Mouse (Mus musculus): ENCODE measurements around the gene Lmo3. TPM values are rescaled to one million over a fixed set of nuclear protein-coding genes. Genes with fewer than 3 reads are reported as not detected.

The Lmo3 gene
- total RNA-seq, 2 experiments from 2014 or later: 200 to 201 TPM

GRCm38 (mm10) chr6:138420536-138420891 is 161.3 kb downstream of the Lmo3 start:
- 0 out of 2 replicates have a peak, but pooled peaks have one; percentile 7 for TF ChIP-seq CTCF (conservative IDR thresholded peaks at IDR 0.05)
- DNase-seq (ENCODE audit: low spot score in 2 of 2): peak; percentile 49 to 56
- H3K27ac ChIP-seq: peak overlapping the region; percentile 95
- peak overlapping the region; percentile 75 for H3K4me3 ChIP-seq

- DNase-seq (ENCODE audit: low spot score in 2 of 2): peak in 1 of 2 experiments; percentile 40
- no peak for TF ChIP-seq CTCF (conservative IDR thresholded peaks at IDR 0.05)
- Histone ChIP-seq H3K27ac (peak overlapping the region; percentile 95), H3K4me3 (peak overlapping the region; percentile 75)
Observed at GRCm38 (mm10) chr6:138419871-138420535, 161.8 kb downstream of the Lmo3 start.

DNA sequence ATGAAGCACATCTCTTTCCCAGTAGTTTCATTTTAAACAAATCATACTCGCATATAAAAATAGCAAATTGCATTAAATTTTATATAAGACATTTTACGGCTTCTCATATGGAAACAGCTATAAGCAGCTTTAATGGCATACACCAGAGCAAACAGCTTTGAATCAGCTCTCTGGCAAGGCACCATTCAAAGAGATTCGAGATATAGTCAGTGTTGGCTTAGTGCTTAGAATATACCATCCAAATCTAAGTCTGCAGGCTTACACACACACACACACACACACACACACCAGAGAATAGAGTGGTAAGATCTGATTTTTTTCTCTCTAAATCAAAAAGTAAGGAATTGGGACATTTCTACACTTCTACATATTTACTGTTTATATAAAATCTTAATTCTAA is 169.7 kb downstream of the Lmo3 start:
- Histone ChIP-seq H3K4me3 (no peak overlapping the region), H3K27ac (peak overlapping the region; percentile 49; the same call in 1 of the 2 replicates)
- TF ChIP-seq CTCF (conservative IDR thresholded peaks at IDR 0.05): no peak
- DNase-seq (ENCODE audit: low spot score in 2 of 2): no peak

DNA sequence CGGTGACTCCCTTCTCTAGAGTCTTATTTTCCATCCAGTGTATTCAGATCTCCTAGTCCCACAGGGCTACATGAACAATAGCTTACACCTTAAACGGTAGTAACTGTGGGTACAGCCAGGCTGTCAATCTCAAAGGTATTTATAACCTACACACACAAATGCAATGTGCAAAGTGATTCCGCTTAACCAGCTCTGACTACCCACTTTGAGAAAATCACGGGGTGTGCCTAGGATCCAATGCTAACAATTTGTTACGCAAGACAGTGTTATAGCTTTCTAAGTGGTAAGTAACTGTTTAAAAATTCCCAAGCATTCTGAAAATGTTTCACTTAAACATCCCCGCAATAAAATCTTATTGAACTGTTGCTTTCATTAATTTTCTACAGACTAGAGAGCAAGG is 179.7 kb downstream of the Lmo3 start:
- Histone ChIP-seq H3K27ac (no peak overlapping the region), H3K4me3 (no peak overlapping the region)
- no peak for TF ChIP-seq CTCF (conservative IDR thresholded peaks at IDR 0.05)
- no peak for DNase-seq (ENCODE audit: low spot score in 2 of 2)

GRCm38 (mm10) chr6:138398836-138399235 is 182.9 kb downstream of the Lmo3 start:
- no peak for TF ChIP-seq CTCF (conservative IDR thresholded peaks at IDR 0.05)
- Histone ChIP-seq H3K27ac (no peak overlapping the region), H3K4me3 (no peak overlapping the region)
- no peak for DNase-seq (ENCODE audit: low spot score in 2 of 2)

DNA sequence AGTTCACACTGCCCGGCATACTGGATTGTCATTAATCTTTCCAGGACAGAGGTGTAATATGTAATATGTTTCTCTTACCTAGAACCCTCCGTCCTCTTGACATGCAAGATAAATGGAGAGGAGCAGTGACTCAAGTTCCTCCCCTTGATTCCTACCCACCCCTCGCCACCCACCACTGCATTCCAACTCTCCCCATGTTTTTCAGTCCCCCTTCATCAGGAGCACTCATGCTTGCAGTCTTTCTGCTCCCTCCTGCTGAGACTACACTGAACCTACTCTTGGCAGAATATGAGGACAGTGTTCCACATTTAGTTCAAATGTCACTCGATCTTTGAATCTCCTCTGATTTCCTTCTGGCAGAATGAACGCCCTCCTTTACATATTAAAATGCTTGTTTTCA is 190.7 kb downstream of the Lmo3 start:
- no peak for TF ChIP-seq CTCF (conservative IDR thresholded peaks at IDR 0.05)
- DNase-seq (ENCODE audit: low spot score in 2 of 2): no peak
- Histone ChIP-seq H3K4me3 (no peak overlapping the region), H3K27ac (no peak overlapping the region)

DNA sequence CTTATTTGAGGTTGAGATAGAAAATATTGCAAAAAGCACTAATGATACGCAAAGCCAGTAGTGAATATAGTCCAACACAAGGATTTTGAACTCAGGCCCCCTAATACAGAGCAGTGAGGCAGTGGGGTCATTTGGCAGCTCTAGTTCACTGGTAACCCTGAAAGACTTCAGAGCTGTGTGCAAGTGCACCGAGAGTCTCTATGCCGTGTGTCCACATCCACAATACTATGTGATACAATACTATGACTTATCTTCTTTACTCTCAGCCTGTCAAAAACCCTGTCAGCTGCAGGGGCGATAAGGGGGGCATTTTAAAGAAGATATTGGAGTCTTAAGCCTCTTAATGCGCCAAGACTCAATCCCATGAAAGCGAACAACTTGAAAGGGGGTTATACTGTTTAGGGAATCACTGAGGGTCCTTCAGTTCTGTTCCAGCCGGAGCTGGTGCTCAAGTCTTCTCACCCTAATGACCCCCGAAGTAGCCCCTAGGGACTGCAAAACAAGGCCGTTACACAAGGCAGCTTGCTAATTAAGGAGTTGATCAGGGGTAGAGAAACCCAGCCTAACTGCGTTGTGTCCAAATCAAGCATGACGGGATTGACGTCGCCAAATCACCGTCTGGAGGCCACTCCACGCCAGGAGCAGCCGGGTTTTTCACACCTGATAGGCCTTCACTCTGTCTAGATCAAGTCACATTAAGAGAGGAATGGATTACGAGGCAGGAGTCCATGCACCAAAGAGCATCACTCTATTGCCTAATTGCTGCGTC is 193.4 kb downstream of the Lmo3 start:
- DNase-seq (ENCODE audit: low spot score in 2 of 2): no peak
- no peak for TF ChIP-seq CTCF (conservative IDR thresholded peaks at IDR 0.05)
- Histone ChIP-seq H3K27ac (0 out of 2 replicates have a peak overlapping the region, but pooled peaks have one; percentile 18), H3K4me3 (no peak overlapping the region)

DNA sequence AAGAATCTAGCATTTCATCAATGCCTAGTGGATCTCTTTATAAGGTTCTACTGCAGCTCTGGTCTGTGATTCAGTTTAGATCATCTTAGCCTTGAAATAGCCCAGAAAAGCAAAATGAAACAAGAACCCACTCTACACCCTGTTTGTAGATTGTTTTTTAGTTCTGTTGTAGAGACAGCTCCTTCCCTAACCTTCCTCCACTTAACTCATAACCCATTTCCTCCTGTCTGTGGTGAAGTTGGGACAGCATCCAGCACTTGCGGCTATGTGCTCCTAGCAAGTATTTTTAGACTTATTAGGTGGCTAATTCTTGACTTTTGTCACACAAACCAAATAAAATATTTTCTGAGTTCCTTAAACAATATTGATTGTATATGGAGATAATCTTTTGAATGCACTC is 198.6 kb downstream of the Lmo3 start:
- no peak for TF ChIP-seq CTCF (conservative IDR thresholded peaks at IDR 0.05)
- no peak for DNase-seq (ENCODE audit: low spot score in 2 of 2)
- Histone ChIP-seq H3K27ac (no peak overlapping the region), H3K4me3 (no peak overlapping the region)

DNA sequence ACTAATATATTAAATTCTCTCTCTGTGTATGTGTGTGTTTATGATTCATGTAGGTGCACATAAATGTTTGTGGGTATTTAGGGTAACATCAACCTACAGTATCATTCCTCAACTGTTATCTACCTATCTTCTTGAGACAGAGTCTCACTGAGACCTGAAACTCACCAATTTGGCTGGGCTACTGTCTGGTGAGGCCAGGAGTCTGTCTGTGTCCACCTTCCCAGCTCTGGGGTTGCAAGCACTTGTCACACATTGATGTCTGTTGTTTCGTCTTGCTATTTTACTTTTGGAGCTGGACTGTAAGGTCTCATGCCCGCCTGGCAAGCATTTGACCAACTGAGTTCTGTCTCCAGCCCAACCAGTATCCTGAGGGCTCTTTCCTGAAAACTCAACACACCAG is 210.6 kb downstream of the Lmo3 start:
- Histone ChIP-seq H3K27ac (no peak overlapping the region), H3K4me3 (no peak overlapping the region)
- TF ChIP-seq CTCF (conservative IDR thresholded peaks at IDR 0.05): no peak
- no peak for DNase-seq (ENCODE audit: low spot score in 2 of 2)

DNA sequence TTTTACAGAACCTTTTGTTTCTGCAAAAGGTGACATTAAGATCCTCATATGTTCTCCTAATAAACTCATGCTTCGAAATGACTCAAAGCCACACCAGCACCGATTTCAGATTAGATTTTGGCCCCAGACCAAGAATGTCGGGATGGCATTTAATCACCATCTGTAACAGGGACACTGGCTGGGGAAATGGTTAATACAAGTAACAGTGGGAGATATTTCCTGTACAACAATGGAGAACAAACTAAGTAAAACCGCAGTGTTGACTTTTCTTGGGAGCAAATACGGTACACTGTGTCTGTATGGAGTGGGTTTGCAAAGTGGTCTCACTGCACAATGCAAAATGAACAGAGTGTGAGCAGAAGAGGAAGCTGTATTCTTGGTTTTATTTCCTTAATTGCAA is 217.7 kb downstream of the Lmo3 start:
- Histone ChIP-seq H3K4me3 (no peak overlapping the region), H3K27ac (peak overlapping the region; percentile 60; the same call in 1 of the 2 replicates)

GRCm38 (mm10) chr6:138350587-138351345 is 231.0 kb downstream of the Lmo3 start:
- no peak overlapping the region for H3K4me3 ChIP-seq
- no peak for TF ChIP-seq CTCF (conservative IDR thresholded peaks at IDR 0.05)
- peak; percentile 15 to 28 for DNase-seq (ENCODE audit: low spot score in 2 of 2)
- H3K27ac ChIP-seq: peak overlapping the region; percentile 25; the same call in 1 of the 2 replicates

More for the DNA sequence above, 217.7 kb downstream of the Lmo3 start:
- peak in 1 of 2 experiments; percentile 34 for DNase-seq (ENCODE audit: low spot score in 2 of 2)
- TF ChIP-seq CTCF (conservative IDR thresholded peaks at IDR 0.05): no peak

DNA sequence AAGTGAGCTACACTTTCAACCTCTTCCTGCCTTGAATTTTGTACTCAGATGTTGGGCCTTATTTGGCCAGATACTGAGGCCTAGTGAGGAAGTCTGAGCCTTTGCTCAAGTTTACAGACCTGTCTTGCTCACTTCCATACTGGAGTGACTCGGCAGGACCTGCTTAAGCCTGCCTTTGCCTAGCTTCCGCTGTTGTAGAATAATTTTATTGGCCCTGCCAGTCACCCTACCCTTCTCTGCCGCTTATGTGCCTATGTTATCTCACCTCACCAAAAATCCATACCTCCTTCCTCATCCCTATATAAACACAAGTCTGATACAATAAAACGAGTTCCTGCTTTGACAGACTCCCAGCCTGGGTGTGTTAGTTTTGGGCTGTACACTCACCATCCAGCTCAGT is 235.2 kb downstream of the Lmo3 start:
- no peak for TF ChIP-seq CTCF (conservative IDR thresholded peaks at IDR 0.05)
- no peak overlapping the region for H3K4me3 ChIP-seq
- no peak for DNase-seq (ENCODE audit: low spot score in 2 of 2)
- H3K27ac ChIP-seq: no peak overlapping the region

- H3K4me3 ChIP-seq: no peak overlapping the region
- H3K27ac ChIP-seq: no peak overlapping the region
- no peak for TF ChIP-seq CTCF (conservative IDR thresholded peaks at IDR 0.05)
- no peak for DNase-seq (ENCODE audit: low spot score in 2 of 2)
Observed at GRCm38 (mm10) chr6:138335858-138336257, 245.9 kb downstream of the Lmo3 start.

All from layer of hippocampus, adult 2 months (tissue).